Mouse (Mus musculus) MEL-GATA-1-ER (cell line): ENCODE measurements around the gene Pdcd2l.

Experiments used
- DNase-seq: peaks from one replicate; pipeline ENCODE4 v3.0.0-alpha.2; 2012; ENCODE audit warnings: low read depth; ENCODE audit errors: extremely low read depth

Gene Pdcd2l

DNA sequence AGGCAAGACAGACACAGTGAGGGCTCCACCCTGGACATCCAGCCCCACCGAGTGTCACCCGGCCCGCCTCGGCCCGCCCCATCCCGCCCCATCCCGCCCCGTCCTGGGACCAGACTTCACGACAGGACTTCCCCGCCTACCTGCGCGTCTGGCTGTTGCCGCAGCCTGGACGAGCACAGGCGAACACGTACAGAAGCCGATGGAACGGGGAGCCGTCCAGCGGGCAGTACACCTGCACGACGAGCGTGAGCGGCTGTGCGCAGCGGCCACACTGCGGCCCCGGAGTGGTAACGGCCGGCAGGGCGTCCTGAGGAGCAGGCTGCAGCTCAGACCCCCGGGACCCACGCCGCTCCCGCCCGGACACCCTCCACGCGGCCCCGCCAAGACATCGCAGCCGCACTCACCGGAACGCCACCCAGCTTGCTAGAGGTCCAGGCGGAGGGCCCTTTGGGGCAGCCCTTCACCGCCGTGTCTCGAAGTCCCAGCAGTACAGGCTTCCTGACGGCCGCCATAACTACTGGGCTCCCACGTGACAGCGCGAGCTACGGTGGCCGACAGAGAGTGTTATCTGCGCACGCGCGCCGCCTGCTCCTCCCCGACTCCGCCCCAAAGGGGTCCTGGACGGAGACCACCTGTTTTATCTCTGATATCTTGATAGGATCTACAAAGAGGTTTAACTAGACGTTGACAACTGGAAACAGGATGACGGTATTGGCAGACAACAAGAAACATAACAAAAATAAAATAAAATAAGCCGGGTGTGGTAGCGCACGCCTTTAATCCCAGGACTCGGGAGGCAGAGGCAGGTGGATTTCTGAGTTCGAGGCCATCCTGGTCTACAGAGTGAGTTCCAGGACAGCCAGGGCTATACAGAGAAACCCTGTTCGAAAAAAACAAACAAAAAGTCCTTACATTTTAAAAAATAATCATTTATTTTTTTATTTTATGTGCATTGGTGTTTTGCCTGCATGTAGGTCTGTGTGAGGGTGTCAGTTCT is at the start of gene Pdcd2l:
Gene Pdcd2l (minus strand): TSS at position 530 of the 997 bp plus-strand sequence.
- DNase-seq = peak; percentile 65

GRCm38 (mm10) chr7:34242176-34242575 is 45.7 kb upstream of the Pdcd2l start:
- DNase-seq = no peak

DNA sequence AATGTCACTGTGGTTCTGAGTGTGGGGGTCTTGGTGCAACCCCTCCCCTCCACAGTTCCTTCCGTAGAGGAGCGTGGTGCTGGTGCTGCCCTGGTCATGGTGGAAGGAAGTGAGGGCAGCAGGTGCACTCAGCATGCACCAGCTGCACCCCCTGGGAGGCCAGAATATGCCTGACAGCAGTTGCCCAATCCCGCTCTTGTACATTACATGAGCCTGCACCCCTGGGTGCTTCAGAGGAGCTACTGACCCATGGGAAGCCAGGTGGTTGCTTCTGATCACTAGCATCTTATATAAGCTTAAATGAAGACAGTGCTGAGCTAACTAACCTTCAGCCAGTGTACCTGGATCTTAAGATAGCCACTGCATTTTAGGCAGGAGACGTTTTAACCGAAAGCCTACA is 41.6 kb upstream of the Pdcd2l start:
- no peak for DNase-seq

GRCm38 (mm10) chr7:34235602-34236001 is 39.1 kb upstream of the Pdcd2l start:
- no peak for DNase-seq

GRCm38 (mm10) chr7:34234610-34235561 is 38.4 kb upstream of the Pdcd2l start:
- DNase-seq = no peak

- DNase-seq = peak; percentile 95
These were observed 37.6 kb upstream of the Pdcd2l start for GRCm38 (mm10) chr7:34233909-34234609.

GRCm38 (mm10) chr7:34232785-34233725 is 36.6 kb upstream of the Pdcd2l start:
- DNase-seq = no peak

DNA sequence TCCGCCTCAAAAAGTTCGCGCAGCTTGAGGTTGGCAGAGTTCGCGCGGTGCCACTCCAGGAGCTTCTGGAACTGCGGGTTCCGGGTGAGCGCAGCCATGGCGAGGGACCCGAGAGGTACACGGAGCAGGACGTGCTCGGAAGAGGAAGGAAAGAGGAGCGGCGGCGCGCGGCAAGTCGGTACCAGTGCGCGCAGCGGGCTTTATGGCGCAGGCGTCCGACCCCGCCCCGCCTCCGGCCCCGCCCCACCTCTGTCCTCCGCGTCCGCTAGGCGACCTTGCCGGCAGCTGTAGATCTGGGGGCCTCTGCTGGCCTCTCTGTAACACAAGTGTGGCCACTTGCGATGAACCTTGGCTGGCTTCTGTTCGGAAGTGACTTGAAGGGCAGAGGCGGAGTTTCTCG is 33.7 kb upstream of the Pdcd2l start, which contains the start of gene Gpi1:
Gene Gpi1 (minus strand): TSS at position 221 of the 400 bp plus-strand sequence.
- peak; percentile 73 for DNase-seq

- DNase-seq = no peak
These were observed 33.2 kb upstream of the Pdcd2l start for GRCm38 (mm10) chr7:34229691-34230111.

DNA sequence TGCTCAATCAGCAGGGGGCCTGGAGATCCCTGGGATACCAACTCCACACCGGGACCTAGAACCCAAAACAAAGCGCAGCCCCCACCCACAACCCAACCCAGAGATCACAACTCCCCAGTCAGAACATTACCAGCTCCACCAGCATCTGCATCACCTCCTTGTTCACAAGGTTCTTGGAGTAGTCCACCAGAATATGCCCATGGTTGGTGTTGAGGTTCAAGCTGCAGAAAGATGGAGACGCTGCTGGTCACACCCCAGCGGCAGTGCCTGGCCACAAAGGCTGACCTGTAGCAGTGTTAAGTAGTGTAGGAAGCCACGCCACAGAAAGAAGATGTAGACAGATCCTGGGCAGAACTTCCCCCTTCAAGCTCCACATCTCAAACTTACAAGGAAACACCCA is 32.7 kb upstream of the Pdcd2l start:
- DNase-seq = no peak

GRCm38 (mm10) chr7:34228641-34229040 is 32.2 kb upstream of the Pdcd2l start:
- no peak for DNase-seq

DNA sequence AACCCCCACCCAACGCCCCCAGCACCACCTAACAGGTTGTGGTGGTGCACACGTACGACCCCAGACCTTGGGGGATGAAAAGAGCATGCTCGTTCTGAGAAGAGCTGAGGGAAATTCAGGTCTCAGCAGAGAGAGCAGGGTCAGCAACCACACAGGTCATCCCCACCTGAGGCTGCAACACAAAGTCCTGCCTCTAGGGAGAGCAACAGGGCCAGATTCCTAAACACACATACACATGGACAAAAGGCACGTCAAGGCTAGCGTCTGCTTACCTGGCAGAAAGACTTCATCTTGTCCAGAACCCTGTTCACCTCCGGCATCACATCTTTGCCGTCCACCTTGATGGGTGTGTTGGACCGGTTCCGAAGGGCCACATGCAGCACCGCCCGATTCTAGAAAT is 30.4 kb upstream of the Pdcd2l start:
- DNase-seq = no peak

DNA sequence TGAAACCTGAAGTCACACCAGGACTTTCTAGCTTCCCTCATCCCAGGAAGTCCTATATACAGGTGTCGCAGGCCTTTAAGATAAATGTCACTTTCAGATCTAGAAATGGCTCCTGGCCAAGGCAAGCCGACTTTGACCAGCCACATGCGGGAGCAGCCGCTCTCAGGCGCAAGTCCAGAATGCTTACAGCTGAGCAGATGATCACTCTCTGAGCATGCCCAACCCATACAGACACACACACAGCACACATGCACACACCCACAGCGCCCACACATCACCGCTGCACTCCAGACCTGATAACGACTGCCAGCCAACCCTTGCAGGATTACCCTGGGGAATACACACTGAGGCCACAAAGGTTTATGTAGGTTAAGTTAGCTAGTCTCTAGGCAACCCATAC is 29.6 kb upstream of the Pdcd2l start:
- no peak for DNase-seq

GRCm38 (mm10) chr7:34224308-34224707 is 27.8 kb upstream of the Pdcd2l start:
- DNase-seq = no peak

DNA sequence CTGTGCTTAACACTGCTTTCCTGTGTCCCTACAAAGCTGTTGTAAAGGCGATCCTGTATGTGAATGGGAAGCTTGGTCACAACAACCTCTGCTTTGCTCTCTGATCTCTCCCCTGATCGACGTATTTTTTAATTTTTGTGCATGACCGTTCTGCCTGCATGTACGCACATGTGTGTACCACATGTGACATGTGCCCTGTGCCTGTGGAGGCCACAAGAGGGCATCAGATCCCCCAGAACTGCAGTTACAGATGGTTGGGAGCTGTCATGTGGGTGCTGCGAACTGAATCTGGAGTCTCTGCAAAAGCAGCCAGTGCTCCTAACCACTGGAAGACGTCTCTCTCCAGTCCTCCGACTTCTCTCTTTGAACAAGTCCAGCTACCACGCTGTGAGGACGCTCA is 25.9 kb upstream of the Pdcd2l start:
- DNase-seq = no peak

- DNase-seq = no peak
These were observed 25.3 kb upstream of the Pdcd2l start for GRCm38 (mm10) chr7:34221594-34222250.

DNA sequence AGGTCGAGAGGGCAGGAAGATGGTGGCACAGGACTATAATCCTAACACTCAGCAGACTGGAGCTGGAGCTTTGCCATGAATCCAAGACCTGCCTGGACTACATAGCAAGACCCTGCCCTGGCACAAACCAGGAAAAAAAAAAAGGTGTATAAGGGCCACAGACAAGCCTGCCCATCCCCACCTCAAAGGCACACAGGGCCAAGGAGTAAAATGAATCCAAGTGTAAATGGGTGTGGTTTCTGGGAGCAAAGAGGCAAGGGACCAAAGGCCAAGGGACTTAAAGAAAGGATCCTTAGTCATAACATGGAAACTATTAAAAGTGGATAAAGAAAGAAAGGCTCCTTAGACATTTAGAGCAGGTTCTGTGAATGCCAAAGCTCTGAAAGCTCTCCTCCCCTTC is 22.0 kb upstream of the Pdcd2l start:
- DNase-seq = no peak

DNA sequence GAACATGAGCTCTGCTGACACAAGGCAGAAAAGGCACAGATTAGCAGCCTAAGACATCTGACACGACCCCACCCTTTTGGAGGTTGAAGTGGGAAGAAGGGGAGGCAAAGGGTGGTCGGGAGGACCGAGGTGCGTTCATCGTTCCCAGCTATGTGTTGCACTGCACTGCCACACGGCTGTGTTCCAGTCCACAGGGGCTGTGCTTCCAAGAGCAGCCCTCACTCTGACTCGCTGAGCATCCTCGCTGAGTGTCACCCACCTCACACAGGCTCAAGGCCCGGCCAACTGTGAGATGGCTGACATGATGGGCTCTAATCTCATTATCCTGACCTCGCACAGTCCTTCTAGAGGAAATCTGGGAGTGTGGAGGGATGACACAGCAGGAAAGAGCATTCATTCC is 20.0 kb upstream of the Pdcd2l start:
- no peak for DNase-seq

DNA sequence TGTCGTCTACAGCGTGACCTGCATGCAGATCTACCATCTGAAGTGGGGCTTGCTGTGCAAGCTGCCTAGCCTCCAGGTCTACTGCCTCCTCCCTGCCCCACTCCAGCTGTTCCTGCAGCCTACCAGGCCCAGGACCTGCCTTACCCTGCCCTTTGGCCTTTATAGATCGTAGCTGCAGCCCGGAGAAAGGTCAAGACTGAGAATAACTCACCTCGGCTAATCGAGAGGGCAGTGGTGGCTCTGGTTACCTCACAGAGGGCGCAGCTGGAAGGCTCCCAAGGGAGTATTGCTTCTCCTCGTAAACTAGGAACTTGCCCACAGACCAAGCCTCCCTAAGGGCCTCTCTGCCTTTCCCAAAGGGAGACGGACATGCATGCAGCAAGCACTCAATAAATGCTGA is 19.0 kb upstream of the Pdcd2l start:
- no peak for DNase-seq

DNA sequence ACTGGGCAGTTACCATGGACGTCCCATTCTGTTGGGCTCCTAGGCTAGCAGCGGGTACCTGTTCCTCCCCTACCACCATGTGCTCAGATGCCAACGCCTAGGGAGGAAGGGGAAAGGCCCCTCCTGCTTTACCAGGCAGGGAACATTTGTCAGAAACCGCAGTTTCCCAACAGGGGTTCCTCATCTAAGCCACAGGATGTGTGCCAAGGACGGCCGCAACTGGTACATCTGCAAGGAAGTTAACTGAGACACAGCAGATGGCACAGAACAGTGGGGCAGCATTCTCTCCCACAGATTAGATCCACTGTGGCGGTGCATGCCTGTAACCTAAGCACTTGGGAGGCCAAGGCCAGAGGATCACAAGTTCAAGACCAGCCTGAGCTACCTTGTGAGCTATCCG is 18.2 kb upstream of the Pdcd2l start:
- DNase-seq = no peak
